8 mouse cellular contexts compared by ENCODE assay signal in genomic region chr6:83775638-83776293, GRCm38 (mm10). TPM values are rescaled to one million over a fixed set of nuclear protein-coding genes. Genes with fewer than 3 reads are reported as not detected.
DNase-seq lines count a peak whose midpoint lies in the region; ATAC-seq and TF ChIP-seq lines count a peak whose summit lies in the region.

Gene Tex261 (minus strand): TSS chr6:83775813.

- no peak for TF ChIP-seq EP300 in liver, embryonic 14.5 days (IDR thresholded peaks at IDR 0.05; ENCODE audit: low read depth)
- no peak for TF ChIP-seq EP300 in stomach, postnatal 0 days (optimal IDR thresholded peaks at IDR 0.05)

- peak; percentile 85 to 86 for DNase-seq in CD8-positive naive resting alpha-beta T cell, adult 2 months (ENCODE audit: low read depth in 2 of 2, low spot score in 2 of 2)
- peak; percentile 74 for DNase-seq in c-Kit-positive CD71-negative TER-119-negative erythroid progenitor cells, embryonic 14.5 days (ENCODE audit: low read depth)
- DNase-seq in forebrain, embryonic 10.5 days (ENCODE audit: extremely low spot score, low spot score): peak; percentile 88
- peak; percentile 88 to 94 for DNase-seq in kidney, postnatal 25 days
- DNase-seq in liver, embryonic 14.5 days (ENCODE audit: low read depth in 3 of 3, low spot score in 3 of 3): peak; percentile 66 to 77 (median 68)
- DNase-seq in neural tube, embryonic 11.5 days (ENCODE audit: low spot score): peak; percentile 93
- peak; percentile 91 for DNase-seq in stomach, postnatal 0 days (ENCODE audit: low spot score)

- peak; percentile 85 for TF ChIP-seq CTCF in liver, embryonic 14.5 days (IDR thresholded peaks at IDR 0.05; ENCODE audit: low read depth)
- peak; percentile 79 for TF ChIP-seq CTCF in stomach, postnatal 0 days (IDR thresholded peaks at IDR 0.05; ENCODE audit: low read depth)

- peak; percentile 93 for ATAC-seq in heart, embryonic 15.5 days (replicated peaks; ENCODE audit: insufficient number of reproducible peaks, insufficient read depth, low FRiP score, low read depth)
- ATAC-seq in liver, embryonic 14.5 days (ENCODE audit: insufficient read depth): peak; percentile 92
- ATAC-seq in neural tube, embryonic 11.5 days (ENCODE audit: insufficient read depth, low FRiP score, low TSS enrichment): peak; percentile 90
- peak; percentile 97 for ATAC-seq in stomach, postnatal 0 days (ENCODE audit: low FRiP score, low TSS enrichment)

- H3K36me3 ChIP-seq in forebrain, embryonic 10.5 days (replicated peaks): peaks cover 30% of the 10 kb centered on the region
- peaks cover 20% of the 10 kb centered on the region for H3K36me3 ChIP-seq in heart, embryonic 15.5 days
- H3K36me3 ChIP-seq in liver, embryonic 14.5 days (replicated peaks; ENCODE audit: control insufficient read depth, insufficient read depth, low read depth): no peaks in the 10 kb centered on the region; the same call in 1 of the 2 replicates
- peaks cover 2% of the 10 kb centered on the region; the same call in 1 of the 2 replicates for H3K36me3 ChIP-seq in neural tube, embryonic 11.5 days (ENCODE audit: control insufficient read depth, insufficient read depth, low read length)
- H3K36me3 ChIP-seq in stomach, postnatal 0 days (ENCODE audit: control insufficient read depth, insufficient read depth, low read length): peaks cover 3% of the 10 kb centered on the region; the same call in 1 of the 2 replicates

- H3K4me1 ChIP-seq in forebrain, embryonic 10.5 days: peaks cover 27% of the 10 kb centered on the region
- peaks cover 19% of the 10 kb centered on the region for H3K4me1 ChIP-seq in heart, embryonic 15.5 days (replicated peaks)
- peaks cover 0 to 8% of the 10 kb centered on the region in 2 experiments; a peak in 2 of 4 replicates for H3K4me1 ChIP-seq in liver, embryonic 14.5 days (replicated peaks; ENCODE audit: control insufficient read depth in 2 of 2, insufficient read depth in 2 of 2, low read length in 1 of 2)
- H3K4me1 ChIP-seq in neural tube, embryonic 11.5 days (ENCODE audit: control insufficient read depth, insufficient read depth, low read length): peaks cover 11% of the 10 kb centered on the region
- 0 out of 2 replicates have a peak, but pooled peaks cover 3% of the 10 kb centered on the region for H3K4me1 ChIP-seq in stomach, postnatal 0 days (replicated peaks; ENCODE audit: control insufficient read depth, insufficient read depth)

- under 1% methylated on average over 45 of the region's 45 CpGs for WGBS in forebrain, embryonic 10.5 days
- under 1% methylated on average over 45 of the region's 45 CpGs for WGBS in heart, embryonic 15.5 days
- under 1% methylated on average over 45 of the region's 45 CpGs for WGBS in liver, embryonic 14.5 days (ENCODE audit: insufficient replicate concordance)
- under 1% methylated on average over 43 of the region's 45 CpGs for WGBS in neural tube, embryonic 11.5 days
- WGBS in stomach, postnatal 0 days: under 1% methylated on average over 45 of the region's 45 CpGs

- no peaks in the 10 kb centered on the region for H3K27me3 ChIP-seq in forebrain, embryonic 10.5 days (ENCODE audit: poor library complexity, severe bottlenecking)
- no peaks in the 10 kb centered on the region for H3K27me3 ChIP-seq in heart, embryonic 15.5 days
- no peaks in the 10 kb centered on the region for H3K27me3 ChIP-seq in liver, embryonic 14.5 days (ENCODE audit: control insufficient read depth, insufficient read depth, low read length)
- no peaks in the 10 kb centered on the region for H3K27me3 ChIP-seq in neural tube, embryonic 11.5 days (ENCODE audit: control insufficient read depth, insufficient read depth, low read length)
- no peaks in the 10 kb centered on the region for H3K27me3 ChIP-seq in stomach, postnatal 0 days (ENCODE audit: control insufficient read depth, insufficient read depth, low read length)

- H3K4me3 ChIP-seq in forebrain, embryonic 10.5 days: peak within 1 kb of the TSS; percentile 93
- H3K4me3 ChIP-seq in heart, embryonic 15.5 days: peak within 1 kb of the TSS; percentile 98
- H3K4me3 ChIP-seq in liver, embryonic 14.5 days (ENCODE audit: insufficient read depth in 1 of 2, low read depth in 2 of 2, low read length in 2 of 2): peak within 1 kb of the TSS; percentile 68 to 78
- peak within 1 kb of the TSS; percentile 91 for H3K4me3 ChIP-seq in neural tube, embryonic 11.5 days (ENCODE audit: low read depth, low read length)
- H3K4me3 ChIP-seq in stomach, postnatal 0 days (ENCODE audit: low read depth, low read length): peak within 1 kb of the TSS; percentile 94

- peak within 1 kb of the TSS; percentile 82 for H3K4me2 ChIP-seq in heart, embryonic 15.5 days
- peak within 1 kb of the TSS; percentile 73 for H3K4me2 ChIP-seq in liver, embryonic 14.5 days (ENCODE audit: low read depth)
- H3K4me2 ChIP-seq in neural tube, embryonic 11.5 days (ENCODE audit: low read depth): peak within 1 kb of the TSS; percentile 81
- peak within 1 kb of the TSS; percentile 78 for H3K4me2 ChIP-seq in stomach, postnatal 0 days (replicated peaks; ENCODE audit: low read depth)

- peak within 1 kb of the TSS; percentile 91 for H3K27ac ChIP-seq in forebrain, embryonic 10.5 days
- H3K27ac ChIP-seq in heart, embryonic 15.5 days: peak within 1 kb of the TSS; percentile 92
- peak within 1 kb of the TSS; percentile 78 for H3K27ac ChIP-seq in liver, embryonic 14.5 days
- peak within 1 kb of the TSS; percentile 75 for H3K27ac ChIP-seq in neural tube, embryonic 11.5 days (ENCODE audit: low read depth, low read length)
- peak within 1 kb of the TSS; percentile 91 for H3K27ac ChIP-seq in stomach, postnatal 0 days (replicated peaks)

- H3K9me3 ChIP-seq in forebrain, embryonic 10.5 days: no peaks in the 10 kb centered on the region
- H3K9me3 ChIP-seq in heart, embryonic 15.5 days (replicated peaks): no peaks in the 10 kb centered on the region
- no peaks in the 10 kb centered on the region for H3K9me3 ChIP-seq in liver, embryonic 14.5 days (ENCODE audit: control insufficient read depth, low read length)
- no peaks in the 10 kb centered on the region for H3K9me3 ChIP-seq in neural tube, embryonic 11.5 days (ENCODE audit: control insufficient read depth, low read length)
- no peaks in the 10 kb centered on the region for H3K9me3 ChIP-seq in stomach, postnatal 0 days (ENCODE audit: control insufficient read depth, low read length)

- H3K9ac ChIP-seq in heart, embryonic 15.5 days: peak within 1 kb of the TSS; percentile 96
- peak within 1 kb of the TSS; percentile 85 for H3K9ac ChIP-seq in liver, embryonic 14.5 days (replicated peaks)
- H3K9ac ChIP-seq in neural tube, embryonic 11.5 days (ENCODE audit: low read length): peak within 1 kb of the TSS; percentile 92
- peak within 1 kb of the TSS; percentile 94 for H3K9ac ChIP-seq in stomach, postnatal 0 days (ENCODE audit: low read length)

RNA-seq across cellular contexts. Expression of gene Tex261, which starts in this region (rescaled TPM):
- 80.7 and 85.0 TPM in 2 replicates for polyA plus RNA-seq in forebrain, embryonic 10.5 days (2016; fragmentation: Nextera tagmentation; extraction: Ambion mirVana)
- 74.6 and 76.4 TPM in 2 replicates for polyA plus RNA-seq in heart, embryonic 15.5 days (2015; fragmentation: Nextera tagmentation; extraction: Ambion mirVana)
- 21.6 and 26.5 TPM in 2 replicates for polyA plus RNA-seq in liver, embryonic 14.5 days (2012; rRNA removed)
- 42.6 and 44.2 TPM in 2 replicates for polyA plus RNA-seq in liver, embryonic 14.5 days (2014; fragmentation: Nextera tagmentation; extraction: Ambion mirVana)
- polyA plus RNA-seq in neural tube, embryonic 11.5 days (2014; fragmentation: Nextera tagmentation; extraction: Ambion mirVana): 56.7 and 57.7 TPM in 2 replicates
- 71.7 and 74.7 TPM in 2 replicates for polyA plus RNA-seq in stomach, postnatal 0 days (2015; fragmentation: Nextera tagmentation; extraction: Ambion mirVana)

Comparison
In these comparisons a context has a peak if more than half of its experiments do, and no peak if none do; other contexts are left out.
1. Peak in every context shown above with its lines: DNase-seq, ATAC-seq, H3K4me3 ChIP-seq and H3K27ac ChIP-seq.